Mouse (Mus musculus): ENCODE measurements around the gene Vmn1r224.

Vmn1r224 gene

GRCm38 (mm10) chr17:20413846-20414245, at the start of gene Vmn1r224:
Gene Vmn1r224, plus strand, starts transcription at chr17:20414146.
- no peak for DNase-seq (ENCODE audit: low read depth, low spot score)

- no peak for DNase-seq (ENCODE audit: low read depth, low spot score)
These were observed 14.8 kb upstream of the Vmn1r224 start for GRCm38 (mm10) chr17:20399105-20399504.

- peak; percentile 69 for DNase-seq (ENCODE audit: low read depth, low spot score)
These were observed 25.3 kb downstream of the Vmn1r224 start for GRCm38 (mm10) chr17:20439263-20439662.

- DNase-seq (ENCODE audit: low read depth, low spot score), result no peak
These were observed 59.4 kb downstream of the Vmn1r224 start for GRCm38 (mm10) chr17:20473311-20473710.
